ENCODE assay signal across 8 mouse cellular contexts in genomic region chr16:55895651-55896095, GRCm38 (mm10). TPM values are rescaled to one million over a fixed set of nuclear protein-coding genes. Genes with fewer than 3 reads are reported as not detected.
A peak's percentile ranks its signal among the peaks of the same experiment; 100 is the strongest.
DNase-seq lines count a peak whose midpoint lies in the region; ATAC-seq and TF ChIP-seq lines count a peak whose summit lies in the region.

No protein-coding gene starts in this region.

- H3K36me3 ChIP-seq in thymus, adult 2 months (ENCODE audit: control insufficient read depth, insufficient read depth, low read length) = peaks cover 4% of the 10 kb centered on the region; the same call in 1 of the 2 replicates
- no peaks in the 10 kb centered on the region for H3K36me3 ChIP-seq in hindbrain, postnatal 0 days (ENCODE audit: insufficient read depth, low read length)

- H3K4me3 ChIP-seq in thymus, adult 2 months (ENCODE audit: control insufficient read depth, insufficient read depth, low read length) = peak overlapping the region; percentile 71
- peak overlapping the region; percentile 85 for H3K4me3 ChIP-seq in hindbrain, postnatal 0 days (ENCODE audit: low read length)

- intact Hi-C loops in left cerebral cortex, postnatal 36 days (cut with DNase I) = no loop called here

- no peak for TF ChIP-seq POLR2A in thymus, adult 2 months (IDR thresholded peaks at IDR 0.05; ENCODE audit: control insufficient read depth, extremely low read depth, insufficient read depth, low read length, poor library complexity)

- no peaks in the 10 kb centered on the region for H3K27me3 ChIP-seq in thymus, adult 2 months (ENCODE audit: control insufficient read depth, insufficient read depth, low read length)
- no peaks in the 10 kb centered on the region for H3K27me3 ChIP-seq in hindbrain, postnatal 0 days (ENCODE audit: insufficient read depth, low read length)

- peak; percentile 65 for ATAC-seq in hindbrain, postnatal 0 days
- peak; percentile 14; the same call in 1 of the 2 replicates for ATAC-seq in megakaryocyte progenitor cell, adult 5-6 weeks (replicated peaks; ENCODE audit: poor library complexity)

- H3K4me1 ChIP-seq in thymus, adult 2 months (replicated peaks; ENCODE audit: control insufficient read depth, insufficient read depth, low read length) = peaks cover 17% of the 10 kb centered on the region
- H3K4me1 ChIP-seq in hindbrain, postnatal 0 days (ENCODE audit: insufficient read depth, low read length) = peaks cover 9% of the 10 kb centered on the region; the same call in 1 of the 2 replicates

- no peak for TF ChIP-seq CTCF in thymus, adult 2 months (IDR thresholded peaks at IDR 0.05; ENCODE audit: borderline replicate concordance, control insufficient read depth, extremely low read depth, insufficient read depth, low read length, poor library complexity)
- no peak for TF ChIP-seq CTCF in hindbrain, postnatal 0 days (IDR thresholded peaks at IDR 0.05; ENCODE audit: low read depth)

- H3K27ac ChIP-seq in thymus, adult 2 months (ENCODE audit: control insufficient read depth, insufficient read depth, low read length) = peak overlapping the region; percentile 69
- H3K27ac ChIP-seq in hindbrain, postnatal 0 days = peak overlapping the region; percentile 91

- 2% methylated on average over 9 of the region's 9 CpGs for WGBS in thymus, adult 2 months
- 1% methylated on average over 9 of the region's 9 CpGs for WGBS in hindbrain, postnatal 0 days

- peak overlapping the region; percentile 79 for H3K9ac ChIP-seq in hindbrain, postnatal 0 days (replicated peaks; ENCODE audit: low read length)

- DNase-seq in embryo, embryonic 10 days (ENCODE audit: low spot score) = peak; percentile 41
- no peak for DNase-seq in embryo, embryonic 10.5 days (ENCODE audit: low spot score)
- no peak for DNase-seq in thymus, adult 2 months
- no peak for DNase-seq in thymus, adult 18-20 months
- DNase-seq in hindbrain, postnatal 0 days (ENCODE audit: low spot score) = peak; percentile 55
- no peak for DNase-seq in adrenal gland, postnatal 36 days
- no peak for DNase-seq in left cerebral cortex, postnatal 36 days (ENCODE audit: low spot score in 2 of 2)

- H3K9me3 ChIP-seq in hindbrain, postnatal 0 days (ENCODE audit: low read length) = no peaks in the 10 kb centered on the region

- peak overlapping the region; percentile 85 for H3K4me2 ChIP-seq in hindbrain, postnatal 0 days (ENCODE audit: low read depth, low read length)

RNA-seq across cellular contexts. Expression of gene Nxpe3, which starts 0.6 kb away (rescaled TPM):
- polyA plus RNA-seq in thymus, adult 2 months (2012; rRNA removed) = 5.2 and 6.0 TPM in 2 replicates
- 1.8 and 2.4 TPM in 2 replicates for total RNA-seq in hindbrain, postnatal 0 days (2014; rRNA removed)
- polyA plus RNA-seq in hindbrain, postnatal 0 days (2015; fragmentation: Nextera tagmentation; extraction: Ambion mirVana) = 0.84 and 1.1 TPM in 2 replicates
- 4.4 and 6.3 TPM in 2 replicates for total RNA-seq in megakaryocyte progenitor cell, adult 5-6 weeks (2015)
- total RNA-seq in megakaryocyte progenitor cell, adult 5-6 weeks (2017) = 4.4 and 6.9 TPM in 2 replicates
- total RNA-seq in adrenal gland, postnatal 36 days (2021) = 1 to 10 TPM in 1 of 2 experiments, under 1 TPM in 1; 0.83 to 1.5 TPM
- total RNA-seq in left cerebral cortex, postnatal 36 days (2021) = 10 to 100 TPM in 1 of 2 experiments, 1 to 10 TPM in 1; 9.9 to 11.4 TPM

RNA-seq across cellular contexts. Expression of gene Cep97, which starts 39.0 kb away (rescaled TPM):
- 17.4 and 19.3 TPM in 2 replicates for polyA plus RNA-seq in thymus, adult 2 months (2012; rRNA removed)
- 4.9 and 7.1 TPM in 2 replicates for total RNA-seq in hindbrain, postnatal 0 days (2014; rRNA removed)
- 5.8 and 7.0 TPM in 2 replicates for polyA plus RNA-seq in hindbrain, postnatal 0 days (2015; fragmentation: Nextera tagmentation; extraction: Ambion mirVana)
- total RNA-seq in megakaryocyte progenitor cell, adult 5-6 weeks (2015) = 9.3 and 16.0 TPM in 2 replicates
- 13.4 and 33.3 TPM in 2 replicates for total RNA-seq in megakaryocyte progenitor cell, adult 5-6 weeks (2017)
- 1 to 10 TPM; 8.1 to 8.8 TPM for total RNA-seq in adrenal gland, postnatal 36 days (2021)
- total RNA-seq in left cerebral cortex, postnatal 36 days (2021) = 10 to 100 TPM; 11.3 to 14.7 TPM

RNA-seq across cellular contexts. Expression of gene Nfkbiz, which starts 57.0 kb away (rescaled TPM):
- polyA plus RNA-seq in thymus, adult 2 months (2012; rRNA removed) = 21.1 and 21.3 TPM in 2 replicates
- 3.0 and 3.3 TPM in 2 replicates for total RNA-seq in hindbrain, postnatal 0 days (2014; rRNA removed)
- polyA plus RNA-seq in hindbrain, postnatal 0 days (2015; fragmentation: Nextera tagmentation; extraction: Ambion mirVana) = 1.4 and 1.6 TPM in 2 replicates
- 12.3 and 24.5 TPM in 2 replicates for total RNA-seq in megakaryocyte progenitor cell, adult 5-6 weeks (2015)
- 8.0 and 13.7 TPM in 2 replicates for total RNA-seq in megakaryocyte progenitor cell, adult 5-6 weeks (2017)
- 1 to 10 TPM; 4.6 to 5.6 TPM for total RNA-seq in adrenal gland, postnatal 36 days (2021)
- total RNA-seq in left cerebral cortex, postnatal 36 days (2021) = 1 to 10 TPM; 2.9 to 3.8 TPM

Comparison
In these comparisons a context has a peak if more than half of its experiments do, and no peak if none do; other contexts are left out.
1. DNase-seq: peak in embryo, embryonic 10 days (single experiment) and hindbrain, postnatal 0 days (single experiment); none in embryo, embryonic 10.5 days (single experiment), thymus, adult 2 months (single experiment), thymus, adult 18-20 months (0 of 2), adrenal gland, postnatal 36 days (0 of 2) and left cerebral cortex, postnatal 36 days (0 of 2).